Mouse (Mus musculus) MEL (cell line): ENCODE measurements around the gene H3f3b.

Source experiments
- CTCF ChIP-seq, 3 experiments: IDR thresholded peaks in 2 of 3; conservative IDR thresholded peaks in 1 of 3; 2 replicates each; pipeline ENCODE4 v1.5.1; 2011 to 2012; ENCODE audit warnings: low read length in 3 of 3, low read depth in 2 of 3, mild to moderate bottlenecking in 2 of 3, improper control_type of control experiment in 1 of 3, inconsistent platforms in 1 of 3, mixed read lengths in 1 of 3, moderate library complexity in 1 of 3; ENCODE audit not compliant: control insufficient read depth in 1 of 3, insufficient read depth in 1 of 3, poor library complexity in 1 of 3, severe bottlenecking in 1 of 3
- EP300 ChIP-seq, 2 experiments: IDR thresholded peaks; 2 replicates each; pipeline ENCODE4 v1.6.1; 2011; ENCODE audit warnings: improper control_type of control experiment in 2 of 2, low read length in 2 of 2, low read depth in 1 of 2, mild to moderate bottlenecking in 1 of 2
- HCFC1 ChIP-seq: IDR thresholded peaks from 2 replicates; pipeline ENCODE4 v1.6.1; 2012; ENCODE audit warnings: low read depth, mild to moderate bottlenecking, inconsistent platforms, low read length, improper control_type of control experiment, moderate library complexity
- MAX ChIP-seq: IDR thresholded peaks from 2 replicates; pipeline ENCODE4 v1.6.1; 2011; ENCODE audit warnings: low read length, improper control_type of control experiment
- MXI1 ChIP-seq: IDR thresholded peaks from 2 replicates; pipeline ENCODE4 v1.6.1; 2011; ENCODE audit warnings: mild to moderate bottlenecking, low read depth, low read length, improper control_type of control experiment
- POLR2A ChIP-seq, 2 experiments: IDR thresholded peaks; 2 replicates each; pipeline ENCODE4 v1.6.1; 2011 to 2012; ENCODE audit warnings: low read length in 2 of 2, mild to moderate bottlenecking in 2 of 2, control low read depth in 1 of 2, improper control_type of control experiment in 1 of 2, low read depth in 1 of 2, moderate library complexity in 1 of 2; ENCODE audit not compliant: control insufficient read depth in 1 of 2, insufficient read depth in 1 of 2, poor library complexity in 1 of 2
- RAD21 ChIP-seq: IDR thresholded peaks from 2 replicates; pipeline ENCODE4 v1.6.1; 2011; ENCODE audit warnings: mild to moderate bottlenecking, low read depth, low read length, improper control_type of control experiment
- TAL1 ChIP-seq: IDR thresholded peaks from 2 replicates; pipeline ENCODE4 v1.6.1; 2012; ENCODE audit warnings: mild to moderate bottlenecking, inconsistent platforms, low read length, moderate library complexity, mixed read lengths
- ZKSCAN1 ChIP-seq: IDR thresholded peaks from 2 replicates; pipeline ENCODE4 v1.6.1; 2012; ENCODE audit warnings: low read depth, mild to moderate bottlenecking, inconsistent platforms, low read length, improper control_type of control experiment, moderate library complexity
- ZNF384 ChIP-seq: IDR thresholded peaks from 2 replicates; pipeline ENCODE4 v1.6.1; 2012; ENCODE audit warnings: low read depth, mild to moderate bottlenecking, inconsistent platforms, low read length, improper control_type of control experiment

- TF ChIP-seq TAL1 (no peak), HCFC1 (no peak), POLR2A (IDR thresholded peaks at IDR 0.05; ENCODE audit: control insufficient read depth in 1 of 2, insufficient read depth in 1 of 2, low read depth in 1 of 2, low read length in 2 of 2, poor library complexity in 1 of 2) (no peak), MAX (no peak), ZKSCAN1 (peak; percentile 86), CTCF (IDR thresholded peaks at IDR 0.05 in 2 of 3, conservative IDR thresholded peaks at IDR 0.05 in 1 of 3; ENCODE audit: control insufficient read depth in 1 of 3, insufficient read depth in 1 of 3, low read depth in 2 of 3, low read length in 3 of 3, poor library complexity in 1 of 3, severe bottlenecking in 1 of 3) (no peak), MXI1 (no peak), ZNF384 (no peak), RAD21 (no peak), EP300 (IDR thresholded peaks at IDR 0.05; ENCODE audit: low read depth in 1 of 2, low read length in 2 of 2) (no peak)
Measured at GRCm38 (mm10) chr11:116045173-116045572, 17.4 kb upstream of the H3f3b start.
